Mouse (Mus musculus) liver, embryonic 11.5 days (tissue): ENCODE results near the gene Cep95. TPM values are rescaled to one million over a fixed set of nuclear protein-coding genes. Genes with fewer than 3 reads are reported as not detected.

Source experiments
- ATAC-seq: fragments of 200-750 bp; cut with Nextera tagmentation; replicated peaks from 2 replicates; pipeline ENCODE4 v1.8.0; 2017; ENCODE audit warnings: moderate number of reproducible peaks, mild to moderate bottlenecking, moderate TSS enrichment, moderate library complexity; ENCODE audit not compliant: low FRiP score
- DNase-seq: peaks from one replicate; pipeline ENCODE4 v3.0.0-alpha.2; 2017; ENCODE audit warnings: low spot score
- H3K27ac ChIP-seq: fragments of 300-500 bp; sonication (generic); 2 replicates; pipeline ENCODE4 v1.5.1; 2014; ENCODE audit warnings: mild to moderate bottlenecking, low read depth, low read length, control low read depth
- H3K27me3 ChIP-seq: fragments of 300-500 bp; sonication (generic); replicated peaks from 2 replicates; pipeline ENCODE4 v1.6.1; 2014; ENCODE audit warnings: low read length, mixed read lengths; ENCODE audit not compliant: control insufficient read depth, insufficient read depth
- H3K36me3 ChIP-seq: fragments of 300-500 bp; sonication (generic); 2 replicates; pipeline ENCODE4 v1.6.1; 2014; ENCODE audit warnings: mild to moderate bottlenecking, low read length, moderate library complexity, mixed read lengths; ENCODE audit not compliant: control insufficient read depth, insufficient read depth
- H3K4me1 ChIP-seq: fragments of 300-500 bp; sonication (generic); replicated peaks from 2 replicates; pipeline ENCODE4 v1.6.1; 2014; ENCODE audit warnings: low read length, mixed read lengths; ENCODE audit not compliant: control insufficient read depth, insufficient read depth
- H3K4me2 ChIP-seq: fragments of 300-500 bp; sonication (generic); 2 replicates; pipeline ENCODE4 v1.6.1; 2014; ENCODE audit warnings: mild to moderate bottlenecking, control low read depth, moderate library complexity
- H3K4me3 ChIP-seq: fragments of 300-500 bp; sonication (generic); 2 replicates; pipeline ENCODE4 v1.5.1; 2014; ENCODE audit warnings: low read depth, low read length, control low read depth
- H3K9ac ChIP-seq: fragments of 300-500 bp; sonication (generic); 2 replicates; pipeline ENCODE4 v1.6.1; 2014; ENCODE audit warnings: low read depth, low read length, control low read depth
- H3K9me3 ChIP-seq: fragments of 300-500 bp; sonication (generic); 2 replicates; pipeline ENCODE4 v1.6.1; 2016; ENCODE audit warnings: low read length, inconsistent platforms, mixed read lengths; ENCODE audit not compliant: control insufficient read depth
- WGBS: fragments of 180-500 bp; shearing (Covaris S2); extraction: QIAGEN DNeasy Blood & Tissue Kit; methylation state at CpG from one replicate; pipeline ENCODE4 v1.1.7; 2014; 5-methylcytosine and 5-hydroxymethylcytosine counted together
- polyA plus RNA-seq: library from polyadenylated mRNA; unstranded; fragments of >200 nt; fragmentation: Nextera tagmentation; extraction: Ambion mirVana; gene quantifications from 2 replicates; pipeline ENCODE4 v1.2.1, GENCODE M21; 2014

Gene Cep95
- polyA plus RNA-seq, 1 experiment from 2014 or later: 18.6 TPM

DNA sequence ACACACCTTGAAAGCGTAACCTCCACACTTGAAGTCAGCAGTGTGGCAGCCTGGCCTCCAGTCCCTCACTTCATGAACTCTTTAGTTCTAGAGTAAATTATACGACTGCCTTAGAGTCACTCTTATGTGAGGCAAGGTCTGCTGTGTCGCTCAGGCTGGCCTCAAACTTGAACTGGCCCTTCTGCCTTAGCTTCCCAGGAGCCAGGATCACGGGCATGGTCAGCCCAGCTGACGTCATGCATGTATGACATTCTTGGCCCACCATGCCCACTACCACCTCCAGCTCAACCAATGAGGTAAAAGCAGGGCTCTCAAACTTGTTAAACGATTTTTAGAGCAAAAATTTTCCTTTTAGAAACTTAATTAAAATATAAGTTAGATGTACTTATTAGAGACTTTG, 32.3 kb downstream of the Cep95 start:
- H3K4me2 ChIP-seq: no peak overlapping the region
- ATAC-seq: no peak
- H3K4me3 ChIP-seq: no peak overlapping the region
- H3K9ac ChIP-seq: no peak overlapping the region
- no peaks in the 10 kb centered on the region for H3K4me1 ChIP-seq
- H3K27me3 ChIP-seq: no peaks in the 10 kb centered on the region
- H3K9me3 ChIP-seq: no peaks in the 10 kb centered on the region
- WGBS: 84% methylated on average over 6 of the region's 6 CpGs
- H3K36me3 ChIP-seq: peaks cover 28% of the 10 kb centered on the region
- DNase-seq: no peak
- no peak overlapping the region for H3K27ac ChIP-seq

DNA sequence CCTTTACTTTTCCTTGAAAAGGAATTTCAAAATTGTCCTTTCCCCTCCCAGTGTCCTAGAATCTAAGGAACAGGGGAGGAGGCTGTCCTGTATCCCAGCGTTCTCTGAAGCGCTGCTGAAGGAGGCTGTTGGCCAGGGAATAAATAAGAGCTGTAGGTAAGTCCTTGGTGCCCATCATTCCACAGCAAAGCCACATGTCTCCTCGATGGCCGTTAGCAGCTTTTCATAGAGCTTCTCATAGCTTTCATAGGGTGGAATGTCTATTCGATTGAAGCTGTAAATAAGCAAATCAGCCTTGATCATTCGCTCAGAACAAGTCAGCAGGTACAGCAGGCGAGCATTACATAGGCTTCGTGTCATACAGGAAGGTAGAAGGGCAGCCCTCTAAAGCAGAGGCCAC, 33.4 kb downstream of the Cep95 start:
- Histone ChIP-seq H3K4me2 (no peak overlapping the region), H3K27me3 (no peaks in the 10 kb centered on the region), H3K4me3 (no peak overlapping the region), H3K36me3 (peaks cover 25% of the 10 kb centered on the region), H3K27ac (no peak overlapping the region), H3K4me1 (no peaks in the 10 kb centered on the region), H3K9me3 (no peaks in the 10 kb centered on the region), H3K9ac (no peak overlapping the region)
- DNase-seq (no peak), ATAC-seq (no peak)
- WGBS: 90% methylated on average over 8 of the region's 8 CpGs

- Histone ChIP-seq H3K4me1 (no peaks in the 10 kb centered on the region), H3K27me3 (no peaks in the 10 kb centered on the region), H3K27ac (no peak overlapping the region), H3K4me3 (no peak overlapping the region), H3K9me3 (no peaks in the 10 kb centered on the region), H3K4me2 (no peak overlapping the region), H3K36me3 (peaks cover 23% of the 10 kb centered on the region), H3K9ac (no peak overlapping the region)
- no peak for DNase-seq
- no peak for ATAC-seq
- WGBS: 84% methylated on average over 5 of the region's 5 CpGs
Observed at GRCm38 (mm10) chr11:106822911-106823310, 33.9 kb downstream of the Cep95 start.

- Histone ChIP-seq H3K4me2 (no peak overlapping the region), H3K4me1 (no peaks in the 10 kb centered on the region), H3K36me3 (peaks cover 21% of the 10 kb centered on the region; the same call in 1 of the 2 replicates), H3K27ac (no peak overlapping the region), H3K4me3 (no peak overlapping the region), H3K27me3 (no peaks in the 10 kb centered on the region), H3K9ac (no peak overlapping the region), H3K9me3 (no peaks in the 10 kb centered on the region)
- DNase-seq (no peak), ATAC-seq (no peak)
- 91% methylated on average over 8 of the region's 8 CpGs for WGBS
Observed at GRCm38 (mm10) chr11:106823741-106824140, 34.7 kb downstream of the Cep95 start.

DNA sequence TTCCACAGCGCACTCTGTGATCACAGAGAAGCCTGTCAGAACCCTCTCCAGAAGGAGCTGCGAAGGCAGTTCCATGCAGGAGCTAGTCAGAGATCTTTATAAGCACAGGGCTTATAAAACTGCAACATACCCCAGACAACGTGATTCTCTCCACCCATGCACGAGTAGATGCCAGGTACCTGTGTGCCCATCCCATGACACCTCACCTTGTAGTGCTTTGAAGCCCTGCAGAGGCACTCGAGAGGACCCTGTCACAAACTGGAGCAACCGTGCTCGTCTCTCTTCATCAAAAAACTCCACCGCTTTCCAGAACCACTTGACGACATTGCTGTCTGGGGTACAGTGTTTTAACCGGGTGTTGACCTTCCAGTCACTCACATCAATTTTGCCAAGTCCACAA, 35.4 kb downstream of the Cep95 start:
- no peaks in the 10 kb centered on the region for H3K4me1 ChIP-seq
- ATAC-seq (no peak), DNase-seq (no peak)
- H3K4me2 ChIP-seq: no peak overlapping the region
- peaks cover 19% of the 10 kb centered on the region; the same call in 1 of the 2 replicates for H3K36me3 ChIP-seq
- H3K27ac ChIP-seq: no peak overlapping the region
- H3K9me3 ChIP-seq: no peaks in the 10 kb centered on the region
- H3K27me3 ChIP-seq: no peaks in the 10 kb centered on the region
- H3K9ac ChIP-seq: no peak overlapping the region
- WGBS: 91% methylated on average over 10 of the region's 10 CpGs
- no peak overlapping the region for H3K4me3 ChIP-seq

- peaks cover 10% of the 10 kb centered on the region for H3K36me3 ChIP-seq
- ATAC-seq (no peak), DNase-seq (no peak)
- no peaks in the 10 kb centered on the region for H3K27me3 ChIP-seq
- H3K4me2 ChIP-seq: no peak overlapping the region
- H3K27ac ChIP-seq: no peak overlapping the region
- H3K4me3 ChIP-seq: no peak overlapping the region
- H3K9me3 ChIP-seq: no peaks in the 10 kb centered on the region
- 91% methylated on average over 7 of the region's 7 CpGs for WGBS
- H3K9ac ChIP-seq: no peak overlapping the region
- H3K4me1 ChIP-seq: no peaks in the 10 kb centered on the region
Observed at GRCm38 (mm10) chr11:106828079-106828478, 39.0 kb downstream of the Cep95 start.

DNA sequence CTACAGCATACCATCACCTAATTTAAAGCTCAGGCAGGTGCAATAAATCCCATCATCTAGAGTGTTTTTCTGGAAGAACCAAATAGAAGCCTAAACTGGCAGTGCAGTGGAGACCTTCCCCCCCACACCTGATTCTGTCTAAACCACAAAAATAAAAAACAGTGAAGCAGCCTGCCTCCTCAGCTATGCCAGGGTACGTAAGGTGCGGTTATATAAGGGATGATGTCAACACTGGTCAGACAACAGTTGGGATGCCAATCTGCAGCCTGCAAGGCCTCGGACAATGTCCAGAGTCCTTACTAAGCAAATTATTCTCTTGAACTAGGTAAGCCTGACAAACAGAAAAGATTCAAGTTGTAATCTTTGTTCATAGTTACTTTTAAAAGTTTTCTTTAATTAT, 53.0 kb downstream of the Cep95 start:
- Histone ChIP-seq H3K4me2 (no peak overlapping the region), H3K4me1 (no peaks in the 10 kb centered on the region), H3K36me3 (peaks cover 8% of the 10 kb centered on the region; the same call in 1 of the 2 replicates), H3K9me3 (no peaks in the 10 kb centered on the region), H3K4me3 (no peak overlapping the region), H3K27ac (no peak overlapping the region), H3K27me3 (no peaks in the 10 kb centered on the region), H3K9ac (no peak overlapping the region)
- WGBS: 87% methylated on average over 3 of the region's 3 CpGs
- ATAC-seq (no peak), DNase-seq (no peak)

GRCm38 (mm10) chr11:106851438-106851837, 62.4 kb downstream of the Cep95 start:
- no peak for DNase-seq
- no peak overlapping the region for H3K4me3 ChIP-seq
- H3K9ac ChIP-seq: no peak overlapping the region
- no peaks in the 10 kb centered on the region for H3K4me1 ChIP-seq
- no peak overlapping the region for H3K27ac ChIP-seq
- peaks cover 4% of the 10 kb centered on the region; the same call in 1 of the 2 replicates for H3K36me3 ChIP-seq
- WGBS: 59% methylated on average over 2 of the region's 2 CpGs
- no peak for ATAC-seq
- H3K27me3 ChIP-seq: no peaks in the 10 kb centered on the region
- no peak overlapping the region for H3K4me2 ChIP-seq
- H3K9me3 ChIP-seq: no peaks in the 10 kb centered on the region
